Mouse (Mus musculus): Measurements from ENCODE around the gene Nol9. TPM values are rescaled to one million over a fixed set of nuclear protein-coding genes. Genes with fewer than 3 reads are reported as not detected.

Nol9 gene
- polyA plus RNA-seq, 1 experiment from 2014 or later: 25.8 TPM

DNA sequence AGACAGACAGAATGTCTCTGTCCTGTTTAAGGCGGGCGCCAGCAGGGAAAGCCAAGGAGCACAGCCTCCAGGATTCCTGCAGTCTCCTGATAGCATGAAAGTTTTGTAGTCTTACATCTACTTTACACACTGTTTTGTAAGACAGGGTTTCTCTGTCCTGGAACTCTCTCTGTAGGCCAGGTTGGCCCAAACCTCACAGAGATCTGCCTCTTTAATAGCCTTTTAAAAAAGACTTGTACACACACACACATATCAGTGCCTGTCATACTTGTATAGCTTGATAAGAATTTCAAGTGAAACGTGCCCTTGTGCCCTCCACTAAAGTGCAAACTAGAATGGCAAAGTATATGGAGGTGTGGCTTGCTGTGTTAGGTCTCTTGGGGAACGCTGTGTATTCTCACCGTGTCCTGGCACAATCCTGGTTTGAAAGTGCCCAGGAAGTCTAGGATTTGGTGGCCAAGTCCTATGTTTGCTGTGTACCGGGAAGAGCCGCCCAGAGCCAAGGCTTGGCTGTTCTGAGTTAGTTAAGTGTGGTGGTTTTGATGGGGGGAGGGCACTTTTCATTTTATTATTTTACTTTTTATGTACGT, 27.9 kb upstream of the Nol9 start:
- H3K4me1 ChIP-seq (replicated peaks): peaks cover 55% of the 10 kb centered on the region
- ATAC-seq (ENCODE audit: insufficient number of reproducible peaks, low FRiP score): no peak

DNA sequence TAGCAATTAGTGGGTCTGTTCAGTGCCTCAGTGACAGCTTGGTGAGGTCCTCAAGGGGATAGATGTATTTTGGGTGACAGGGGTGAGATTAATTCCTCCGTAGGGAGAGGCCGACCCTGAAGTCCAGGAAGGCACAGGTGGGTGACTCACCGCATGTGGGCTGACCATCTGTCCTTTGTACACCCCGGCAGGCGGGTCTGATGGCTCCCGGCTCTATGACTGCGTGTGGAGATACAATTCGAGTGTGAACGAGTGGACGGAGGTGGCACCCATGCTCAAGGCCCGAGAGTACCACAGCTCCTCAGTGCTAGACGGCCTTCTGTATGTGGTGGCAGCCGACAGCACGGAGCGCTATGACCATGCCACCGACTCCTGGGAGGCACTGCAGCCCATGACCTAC, 27.0 kb upstream of the Nol9 start:
- Histone ChIP-seq H3K4me3 (peak overlapping the region; percentile 72), H3K4me1 (replicated peaks) (peaks cover 51% of the 10 kb centered on the region), H3K36me3 (peaks cover 53% of the 10 kb centered on the region), H3K4me2 (peak overlapping the region; percentile 86), H3K9ac (peak overlapping the region; percentile 91), H3K27ac (ENCODE audit: poor library complexity, severe bottlenecking) (0 out of 2 replicates have a peak overlapping the region, but pooled peaks have one; percentile 9), H3K27me3 (replicated peaks) (no peaks in the 10 kb centered on the region), H3K9me3 (replicated peaks) (no peaks in the 10 kb centered on the region)
- no peak for ATAC-seq (ENCODE audit: insufficient number of reproducible peaks, low FRiP score)
- WGBS: 77% methylated on average over 16 of the region's 16 CpGs

More for the DNA sequence above, 27.9 kb upstream of the Nol9 start:
- H3K27me3 ChIP-seq (replicated peaks): no peaks in the 10 kb centered on the region
- WGBS: 46% methylated on average over 8 of the region's 8 CpGs
- H3K27ac ChIP-seq (ENCODE audit: poor library complexity, severe bottlenecking): peak overlapping the region; percentile 95
- no peaks in the 10 kb centered on the region for H3K9me3 ChIP-seq (replicated peaks)
- peak overlapping the region; percentile 86 for H3K4me2 ChIP-seq
- H3K36me3 ChIP-seq: peaks cover 44% of the 10 kb centered on the region
- H3K4me3 ChIP-seq: peak overlapping the region; percentile 72
- peak overlapping the region; percentile 91 for H3K9ac ChIP-seq

DNA sequence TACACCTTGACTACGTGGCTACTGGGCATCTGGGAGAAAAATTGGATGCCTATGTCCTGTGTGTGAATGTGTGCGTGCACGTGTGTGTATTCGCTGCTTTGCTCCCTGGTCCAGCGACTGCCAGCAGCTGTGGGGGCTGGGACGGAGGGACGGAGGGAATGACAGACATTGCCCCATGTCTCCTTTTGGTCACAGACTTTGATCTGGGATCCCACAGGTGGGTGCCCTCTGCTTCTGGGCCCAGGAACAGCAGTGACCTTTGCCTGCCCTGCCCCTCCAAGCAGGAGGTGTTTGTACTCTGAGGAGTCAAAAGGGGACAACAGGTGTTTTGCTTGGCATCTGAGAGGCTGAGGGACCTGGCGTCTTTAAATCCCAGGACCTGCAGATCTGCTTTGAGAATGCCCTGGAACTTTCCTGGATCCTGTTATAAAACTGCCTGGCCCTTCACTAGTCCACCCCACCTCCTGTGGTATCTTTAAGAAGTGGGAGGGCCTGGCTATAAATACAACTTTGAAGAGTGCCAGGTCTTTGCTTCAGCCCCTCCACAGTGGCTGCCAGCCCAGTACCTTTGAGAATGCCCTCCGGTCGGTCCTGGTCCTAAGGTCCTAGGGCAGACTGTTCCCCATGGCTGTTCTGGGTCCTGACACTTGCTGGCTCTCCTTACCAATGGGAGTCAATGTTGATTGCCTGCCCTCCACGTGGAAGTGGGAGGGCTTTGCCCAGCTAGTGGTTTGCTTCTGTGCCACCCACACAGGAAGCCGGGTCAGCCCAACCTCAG, 25.9 kb upstream of the Nol9 start:
- Histone ChIP-seq H3K27ac (ENCODE audit: poor library complexity, severe bottlenecking) (peak overlapping the region; percentile 67), H3K4me2 (peak overlapping the region; percentile 86), H3K9me3 (replicated peaks) (no peaks in the 10 kb centered on the region), H3K27me3 (replicated peaks) (no peaks in the 10 kb centered on the region), H3K9ac (peak overlapping the region; percentile 57), H3K36me3 (peaks cover 63% of the 10 kb centered on the region), H3K4me1 (replicated peaks) (peaks cover 39% of the 10 kb centered on the region), H3K4me3 (peak overlapping the region; percentile 14)
- WGBS: 71% methylated on average over 12 of the region's 12 CpGs
- no peak for ATAC-seq (ENCODE audit: insufficient number of reproducible peaks, low FRiP score)

DNA sequence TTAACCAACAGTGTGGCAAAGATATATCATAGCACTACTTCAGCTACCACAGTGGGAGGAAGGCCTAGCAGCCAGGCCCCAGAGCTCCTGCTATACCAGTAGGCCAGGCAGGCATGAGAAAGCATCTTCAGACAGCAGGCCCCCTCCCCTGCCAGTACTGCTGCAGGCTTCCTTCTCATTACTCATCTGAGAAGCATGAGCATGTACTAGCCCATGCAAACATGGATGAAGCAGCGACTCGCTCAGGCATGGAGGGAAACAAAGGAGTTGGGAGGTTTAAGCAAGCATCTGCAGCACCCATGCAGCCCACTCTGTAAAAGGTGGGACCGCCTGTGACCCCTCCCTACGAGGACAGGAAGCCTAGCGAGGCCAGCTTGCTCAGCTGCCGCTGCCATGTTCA, 20.0 kb upstream of the Nol9 start:
- WGBS: 76% methylated on average over 6 of the region's 6 CpGs

DNA sequence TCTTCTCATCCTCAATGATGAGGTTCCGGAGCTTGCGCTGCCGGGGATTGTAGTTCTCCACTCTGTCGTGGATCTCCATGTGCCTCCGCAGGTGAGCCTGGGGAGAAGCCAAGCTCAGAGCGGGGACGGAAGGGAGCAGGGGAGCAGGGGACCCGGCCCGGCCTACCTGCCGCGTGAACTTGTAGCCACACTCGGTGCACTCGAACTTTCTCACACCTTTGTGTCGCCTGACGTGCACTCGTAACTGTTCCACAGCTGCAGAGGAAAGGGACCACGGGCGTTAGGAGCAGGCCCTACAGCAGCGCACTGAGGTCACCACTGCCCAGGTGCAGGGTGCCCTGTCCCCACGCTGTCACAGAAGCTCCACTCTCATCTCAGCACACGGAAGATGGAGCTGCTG, 19.1 kb upstream of the Nol9 start:
- no peaks in the 10 kb centered on the region for H3K9me3 ChIP-seq (replicated peaks)
- WGBS: 91% methylated on average over 21 of the region's 21 CpGs
- H3K36me3 ChIP-seq: peaks cover 93% of the 10 kb centered on the region
- no peaks in the 10 kb centered on the region for H3K27me3 ChIP-seq (replicated peaks)
- no peak overlapping the region for H3K9ac ChIP-seq
- no peak overlapping the region for H3K4me2 ChIP-seq
- no peak overlapping the region for H3K27ac ChIP-seq (ENCODE audit: poor library complexity, severe bottlenecking)
- ATAC-seq (ENCODE audit: insufficient number of reproducible peaks, low FRiP score): no peak
- H3K4me3 ChIP-seq: no peak overlapping the region
- peaks cover 10% of the 10 kb centered on the region for H3K4me1 ChIP-seq (replicated peaks)

More for the DNA sequence above, 20.0 kb upstream of the Nol9 start:
- Histone ChIP-seq H3K36me3 (peaks cover 95% of the 10 kb centered on the region), H3K27me3 (replicated peaks) (no peaks in the 10 kb centered on the region), H3K27ac (ENCODE audit: poor library complexity, severe bottlenecking) (no peak overlapping the region), H3K4me3 (no peak overlapping the region), H3K9me3 (replicated peaks) (no peaks in the 10 kb centered on the region), H3K4me1 (replicated peaks) (peaks cover 5% of the 10 kb centered on the region), H3K4me2 (no peak overlapping the region), H3K9ac (no peak overlapping the region)
- ATAC-seq (ENCODE audit: insufficient number of reproducible peaks, low FRiP score): no peak

DNA sequence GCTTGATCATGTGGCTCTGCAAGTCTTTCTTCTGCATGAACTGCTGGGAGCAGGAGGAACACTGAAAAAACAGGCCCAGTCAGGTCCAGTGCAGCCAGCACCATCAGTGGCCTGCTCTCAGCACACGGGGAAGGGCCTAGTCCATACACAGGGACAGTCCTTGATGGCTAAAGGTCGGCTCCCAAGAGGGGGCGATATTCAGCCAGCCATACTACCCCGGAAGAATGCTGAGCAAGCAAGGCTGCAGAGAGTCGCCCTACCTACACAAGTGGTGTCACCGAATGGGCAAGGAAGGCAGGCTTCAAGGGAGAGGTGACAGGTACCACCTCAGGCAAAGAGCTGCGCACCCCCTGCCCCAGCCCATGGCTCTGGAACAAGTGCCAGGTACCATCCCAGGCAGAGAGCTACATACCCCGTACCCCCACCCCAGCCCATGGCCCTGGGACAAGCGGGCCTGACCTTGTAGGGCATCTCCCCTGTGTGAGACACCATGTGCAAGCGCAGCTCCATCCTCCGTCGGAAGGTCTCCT, 17.5 kb upstream of the Nol9 start:
- H3K36me3 ChIP-seq: peaks cover 78% of the 10 kb centered on the region
- no peak overlapping the region for H3K27ac ChIP-seq (ENCODE audit: poor library complexity, severe bottlenecking)
- no peaks in the 10 kb centered on the region for H3K9me3 ChIP-seq (replicated peaks)
- no peaks in the 10 kb centered on the region for H3K27me3 ChIP-seq (replicated peaks)
- H3K9ac ChIP-seq: no peak overlapping the region
- 74% methylated on average over 12 of the region's 12 CpGs for WGBS
- peaks cover 26% of the 10 kb centered on the region for H3K4me1 ChIP-seq (replicated peaks)
- no peak overlapping the region for H3K4me2 ChIP-seq
- H3K4me3 ChIP-seq: no peak overlapping the region
- ATAC-seq (ENCODE audit: insufficient number of reproducible peaks, low FRiP score): no peak

DNA sequence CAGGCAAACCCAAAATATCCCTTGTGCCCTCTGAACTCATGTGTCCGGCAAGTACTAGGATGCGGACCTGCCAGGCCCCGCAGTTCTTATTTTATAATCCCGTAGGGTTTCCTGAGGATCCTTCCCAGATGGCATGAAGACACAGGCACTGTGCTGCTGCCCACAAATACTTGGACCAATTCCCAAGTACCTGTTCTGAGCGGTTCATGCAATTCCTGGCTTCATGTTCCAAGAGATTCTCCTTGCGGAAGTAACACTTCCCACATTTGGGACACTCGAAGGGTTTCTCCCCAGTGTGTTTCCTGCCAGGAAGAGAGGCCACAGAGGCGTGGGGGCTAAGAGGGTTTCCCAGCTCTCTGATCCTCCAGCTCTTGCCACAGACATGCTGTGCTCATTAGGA, 16.6 kb upstream of the Nol9 start:
- Histone ChIP-seq H3K36me3 (peaks cover 69% of the 10 kb centered on the region), H3K9ac (no peak overlapping the region)
- ATAC-seq (ENCODE audit: insufficient number of reproducible peaks, low FRiP score): no peak

DNA sequence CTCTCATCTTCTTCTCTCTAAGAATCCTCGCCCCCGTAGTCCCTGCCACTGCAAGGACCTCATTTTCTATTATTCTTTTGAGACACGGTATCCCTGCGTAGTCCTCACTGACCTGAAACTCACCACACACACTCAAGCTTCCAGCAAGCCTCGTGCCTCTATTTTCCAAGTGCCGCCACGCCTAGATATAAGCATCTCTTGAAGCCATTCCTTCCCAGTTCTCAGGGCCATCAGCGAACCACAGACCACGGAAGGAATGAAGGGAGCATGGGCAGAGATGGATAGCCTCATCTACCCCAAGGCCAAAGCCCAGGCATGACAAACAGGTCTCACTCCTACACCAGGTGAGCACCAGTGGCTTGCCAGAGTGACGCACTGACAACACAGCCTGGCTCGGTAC, 14.6 kb upstream of the Nol9 start:
- Histone ChIP-seq H3K27me3 (replicated peaks) (no peaks in the 10 kb centered on the region), H3K27ac (ENCODE audit: poor library complexity, severe bottlenecking) (no peak overlapping the region), H3K4me1 (replicated peaks) (peaks cover 41% of the 10 kb centered on the region), H3K9ac (no peak overlapping the region), H3K4me2 (no peak overlapping the region), H3K36me3 (peaks cover 50% of the 10 kb centered on the region), H3K4me3 (no peak overlapping the region), H3K9me3 (replicated peaks) (no peaks in the 10 kb centered on the region)
- WGBS: 87% methylated on average over 11 of the region's 11 CpGs
- ATAC-seq (ENCODE audit: insufficient number of reproducible peaks, low FRiP score): no peak

More for the DNA sequence above, 16.6 kb upstream of the Nol9 start:
- Histone ChIP-seq H3K4me1 (replicated peaks) (peaks cover 30% of the 10 kb centered on the region), H3K27me3 (replicated peaks) (no peaks in the 10 kb centered on the region), H3K9me3 (replicated peaks) (no peaks in the 10 kb centered on the region), H3K4me3 (no peak overlapping the region), H3K4me2 (no peak overlapping the region), H3K27ac (ENCODE audit: poor library complexity, severe bottlenecking) (no peak overlapping the region)
- 82% methylated on average over 8 of the region's 8 CpGs for WGBS

DNA sequence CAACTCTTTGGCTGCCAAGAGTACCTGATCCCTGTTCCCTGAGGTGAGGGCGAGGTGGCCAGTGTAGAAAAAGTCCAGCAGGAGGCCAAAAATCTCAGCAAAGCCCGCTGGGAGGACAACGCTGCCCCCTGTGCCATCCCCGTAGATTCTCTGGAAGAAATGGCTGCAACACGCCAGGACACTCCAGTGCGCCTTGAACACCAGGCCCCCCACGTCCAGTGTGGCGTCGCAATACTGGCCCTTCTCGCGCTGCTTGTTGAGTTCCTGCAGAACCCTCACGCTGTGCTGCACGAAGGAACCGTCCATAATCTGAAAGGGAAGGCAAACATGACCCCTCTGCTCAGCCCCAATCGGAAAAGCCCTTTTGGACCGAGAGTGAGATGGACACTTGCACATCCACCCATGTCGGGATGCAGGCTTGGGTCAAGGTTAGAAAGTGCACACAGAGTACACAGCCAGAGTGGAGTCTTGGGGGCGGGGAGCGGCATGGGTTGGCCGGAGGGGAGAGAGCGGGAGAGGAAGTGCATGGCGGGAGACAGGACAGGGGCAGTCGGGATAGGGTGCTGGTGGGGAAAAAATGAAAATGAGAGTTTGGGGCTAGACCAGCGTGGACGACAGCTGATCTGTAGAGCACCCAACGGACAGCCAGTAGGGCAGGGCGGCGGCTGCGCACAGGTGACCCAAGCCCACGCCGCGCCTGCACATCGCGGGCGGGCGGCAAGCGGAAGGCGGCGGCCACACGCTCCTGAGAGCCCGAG, 12.2 kb upstream of the Nol9 start:
- peak overlapping the region; percentile 59; the same call in 1 of the 2 replicates for H3K27ac ChIP-seq (ENCODE audit: poor library complexity, severe bottlenecking)
- ATAC-seq (ENCODE audit: insufficient number of reproducible peaks, low FRiP score): peak; percentile 71
- peaks cover 44% of the 10 kb centered on the region for H3K4me1 ChIP-seq (replicated peaks)
- H3K36me3 ChIP-seq: peaks cover 26% of the 10 kb centered on the region
- peak overlapping the region; percentile 79 for H3K4me3 ChIP-seq
- H3K9ac ChIP-seq: peak overlapping the region; percentile 91
- H3K4me2 ChIP-seq: peak overlapping the region; percentile 95
- 2% methylated on average over 41 of the region's 41 CpGs for WGBS
- H3K27me3 ChIP-seq (replicated peaks): peaks cover 11% of the 10 kb centered on the region
- H3K9me3 ChIP-seq (replicated peaks): no peaks in the 10 kb centered on the region

DNA sequence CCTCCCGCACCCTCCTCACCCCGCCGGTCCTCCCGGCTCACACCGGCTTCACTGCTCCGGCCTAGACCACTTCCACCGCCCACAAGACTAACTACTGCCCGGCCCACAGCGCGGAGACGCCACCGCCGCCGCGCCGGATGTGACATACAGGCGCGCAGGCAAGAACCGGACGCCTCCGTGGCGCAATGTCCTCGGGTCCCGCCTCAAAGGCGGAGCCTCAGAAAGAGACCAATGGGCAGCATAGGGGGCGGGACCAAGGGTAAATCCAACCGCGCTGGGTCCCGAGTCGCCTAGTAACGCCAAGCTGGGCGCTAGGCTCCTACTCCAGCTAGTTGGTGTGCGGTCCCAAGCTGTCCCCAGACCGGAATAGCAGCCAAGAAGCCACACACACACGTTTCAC, 11.6 kb upstream of the Nol9 start, which contains the start of gene Zbtb48:
Gene Zbtb48, minus strand, starts transcription at position 148 of the 400 bp plus-strand sequence.
- under 1% methylated on average over 35 of the region's 35 CpGs for WGBS
- H3K4me3 ChIP-seq: peak within 1 kb of the TSS; percentile 79

DNA sequence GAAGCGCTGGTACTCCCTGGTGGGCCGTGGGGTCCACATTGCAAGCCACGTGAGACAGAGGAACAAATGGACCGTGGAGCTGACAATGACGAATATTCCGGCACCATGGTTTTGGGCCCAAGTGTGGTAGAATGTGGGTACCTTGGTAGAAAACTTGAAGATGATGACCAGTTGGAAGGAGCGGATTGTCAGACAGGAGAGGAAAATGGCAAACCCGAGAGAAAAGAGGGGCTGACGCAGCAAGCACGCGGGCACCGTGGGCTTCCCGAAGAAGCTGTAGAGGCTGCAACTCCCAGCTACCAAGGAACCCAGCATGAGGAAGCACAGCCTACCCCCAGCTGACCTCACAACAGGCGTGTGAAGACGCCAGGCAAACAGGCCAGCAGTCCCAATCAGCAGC, 10.7 kb upstream of the Nol9 start:
- peaks cover 11% of the 10 kb centered on the region for H3K36me3 ChIP-seq
- H3K4me2 ChIP-seq: peak overlapping the region; percentile 95
- WGBS: 63% methylated on average over 15 of the region's 15 CpGs

More for the DNA sequence above, 11.6 kb upstream of the Nol9 start, which contains the start of gene Zbtb48:
- Histone ChIP-seq H3K9ac (peak within 1 kb of the TSS; percentile 91), H3K36me3 (peaks cover 20% of the 10 kb centered on the region), H3K9me3 (replicated peaks) (no peaks in the 10 kb centered on the region), H3K4me2 (peak within 1 kb of the TSS; percentile 95), H3K27ac (ENCODE audit: poor library complexity, severe bottlenecking) (peak within 1 kb of the TSS; percentile 59; the same call in 1 of the 2 replicates), H3K27me3 (replicated peaks) (peaks cover 16% of the 10 kb centered on the region), H3K4me1 (replicated peaks) (peaks cover 44% of the 10 kb centered on the region)
- peak; percentile 97 for ATAC-seq (ENCODE audit: insufficient number of reproducible peaks, low FRiP score)

More for the DNA sequence above, 10.7 kb upstream of the Nol9 start:
- Histone ChIP-seq H3K4me3 (peak overlapping the region; percentile 79), H3K27ac (ENCODE audit: poor library complexity, severe bottlenecking) (no peak overlapping the region), H3K9me3 (replicated peaks) (no peaks in the 10 kb centered on the region), H3K27me3 (replicated peaks) (peaks cover 24% of the 10 kb centered on the region), H3K4me1 (replicated peaks) (peaks cover 41% of the 10 kb centered on the region), H3K9ac (peak overlapping the region; percentile 73)
- no peak for ATAC-seq (ENCODE audit: insufficient number of reproducible peaks, low FRiP score)

All from heart, embryonic 12.5 days (tissue).